Mouse (Mus musculus): ENCODE results near the gene Ttc5. TPM values are rescaled to one million over a fixed set of nuclear protein-coding genes. Genes with fewer than 3 reads are reported as not detected.

The Ttc5 gene
- polyA plus RNA-seq (2014; fragmentation: Illumina TruSeq; extraction: RNeasy Lipid Tissue Mini Kit (QIAGEN cat#74804); ENCODE audit: low read depth, low replicate concordance): 13.3 TPM

GRCm38 (mm10) chr14:50785251-50785637 is at the start of gene Ttc5:
Gene Ttc5 (minus strand): TSS chr14:50785519.

DNA sequence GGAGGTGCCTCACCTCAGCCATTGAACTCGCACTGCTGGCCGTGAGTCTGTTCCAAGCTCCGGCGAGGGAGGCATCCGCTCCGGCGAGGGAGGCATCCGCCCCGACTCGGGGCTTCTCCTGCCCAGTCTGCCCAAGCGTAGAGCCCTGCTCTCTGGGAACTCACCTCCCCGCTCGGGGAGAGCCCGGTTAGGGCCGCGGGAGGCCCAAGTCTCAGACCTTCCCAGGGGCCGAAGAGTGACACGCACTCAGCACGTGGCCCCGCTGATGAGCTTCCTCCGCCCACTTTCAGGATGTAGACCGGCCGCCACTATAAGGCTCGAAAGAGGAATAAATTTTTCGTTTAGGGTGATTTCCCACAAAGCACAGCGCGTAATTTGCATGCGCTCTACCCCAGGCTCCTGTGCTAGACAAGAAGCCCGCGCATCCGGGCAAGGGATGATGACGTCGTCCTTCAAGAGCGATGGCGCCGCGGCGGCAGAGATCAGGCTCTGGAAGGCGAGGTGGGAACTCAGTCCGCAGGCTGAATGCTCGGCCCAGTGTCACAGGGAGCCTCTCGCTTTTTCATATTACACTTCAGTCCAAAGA is 22.3 kb upstream of the Ttc5 start, which contains the start of the genes Ccnb1ip1 and Parp2:
TSS of gene Ccnb1ip1 (minus strand) at position 246 of the 586 bp plus-strand sequence.
TSS of gene Parp2 (plus strand) at position 355 of the 586 bp plus-strand sequence.

GRCm38 (mm10) chr14:50744994-50745393 is 40.3 kb downstream of the Ttc5 start, which contains the start of gene Olfr749:
Gene Olfr749 (minus strand): TSS chr14:50745094.

Other genes with a start within 250 kb of the Ttc5 start
- gene Olfr744, start 170.6 kb downstream of the Ttc5 start, polyA plus RNA-seq (2014; fragmentation: Illumina TruSeq; extraction: RNeasy Lipid Tissue Mini Kit (QIAGEN cat#74804); ENCODE audit: low read depth, low replicate concordance): not detected
- gene Olfr745, start 146.1 kb downstream of the Ttc5 start, polyA plus RNA-seq (2014; fragmentation: Illumina TruSeq; extraction: RNeasy Lipid Tissue Mini Kit (QIAGEN cat#74804); ENCODE audit: low read depth, low replicate concordance): not detected
- not detected for gene Olfr746, start 138.4 kb downstream of the Ttc5 start, polyA plus RNA-seq (2014; fragmentation: Illumina TruSeq; extraction: RNeasy Lipid Tissue Mini Kit (QIAGEN cat#74804); ENCODE audit: low read depth, low replicate concordance)
- not detected for gene Olfr747, start 92.3 kb downstream of the Ttc5 start, polyA plus RNA-seq (2014; fragmentation: Illumina TruSeq; extraction: RNeasy Lipid Tissue Mini Kit (QIAGEN cat#74804); ENCODE audit: low read depth, low replicate concordance)
- gene Olfr748, start 78.1 kb downstream of the Ttc5 start, polyA plus RNA-seq (2014; fragmentation: Illumina TruSeq; extraction: RNeasy Lipid Tissue Mini Kit (QIAGEN cat#74804); ENCODE audit: low read depth, low replicate concordance): not detected
- not detected for gene Olfr749, start 40.4 kb downstream of the Ttc5 start, polyA plus RNA-seq (2014; fragmentation: Illumina TruSeq; extraction: RNeasy Lipid Tissue Mini Kit (QIAGEN cat#74804); ENCODE audit: low read depth, low replicate concordance)
- not detected for gene Ccnb1ip1, start 22.2 kb upstream of the Ttc5 start, polyA plus RNA-seq (2014; fragmentation: Illumina TruSeq; extraction: RNeasy Lipid Tissue Mini Kit (QIAGEN cat#74804); ENCODE audit: low read depth, low replicate concordance)
- 28.9 TPM for gene Parp2, start 22.3 kb upstream of the Ttc5 start, polyA plus RNA-seq (2014; fragmentation: Illumina TruSeq; extraction: RNeasy Lipid Tissue Mini Kit (QIAGEN cat#74804); ENCODE audit: low read depth, low replicate concordance)
- 6.9 TPM for gene Tep1, start 85.0 kb upstream of the Ttc5 start, polyA plus RNA-seq (2014; fragmentation: Illumina TruSeq; extraction: RNeasy Lipid Tissue Mini Kit (QIAGEN cat#74804); ENCODE audit: low read depth, low replicate concordance)
- 0.20 TPM for gene Klhl33, start 112.0 kb upstream of the Ttc5 start, polyA plus RNA-seq (2014; fragmentation: Illumina TruSeq; extraction: RNeasy Lipid Tissue Mini Kit (QIAGEN cat#74804); ENCODE audit: low read depth, low replicate concordance)
- gene Osgep, start 139.4 kb upstream of the Ttc5 start, polyA plus RNA-seq (2014; fragmentation: Illumina TruSeq; extraction: RNeasy Lipid Tissue Mini Kit (QIAGEN cat#74804); ENCODE audit: low read depth, low replicate concordance): 10.9 TPM
- 14.9 TPM for gene Apex1, start 139.4 kb upstream of the Ttc5 start, polyA plus RNA-seq (2014; fragmentation: Illumina TruSeq; extraction: RNeasy Lipid Tissue Mini Kit (QIAGEN cat#74804); ENCODE audit: low read depth, low replicate concordance)
- gene Pip4p1, start 145.3 kb upstream of the Ttc5 start, polyA plus RNA-seq (2014; fragmentation: Illumina TruSeq; extraction: RNeasy Lipid Tissue Mini Kit (QIAGEN cat#74804); ENCODE audit: low read depth, low replicate concordance): 18.7 TPM
- gene Pnp, start 145.6 kb upstream of the Ttc5 start, polyA plus RNA-seq (2014; fragmentation: Illumina TruSeq; extraction: RNeasy Lipid Tissue Mini Kit (QIAGEN cat#74804); ENCODE audit: low read depth, low replicate concordance): 98.0 TPM
- not detected for gene Gm49342, start 159.0 kb upstream of the Ttc5 start, polyA plus RNA-seq (2014; fragmentation: Illumina TruSeq; extraction: RNeasy Lipid Tissue Mini Kit (QIAGEN cat#74804); ENCODE audit: low read depth, low replicate concordance)
- not detected for gene Pnp2, start 170.5 kb upstream of the Ttc5 start, polyA plus RNA-seq (2014; fragmentation: Illumina TruSeq; extraction: RNeasy Lipid Tissue Mini Kit (QIAGEN cat#74804); ENCODE audit: low read depth, low replicate concordance)
- gene Rnase10, start 222.2 kb upstream of the Ttc5 start, polyA plus RNA-seq (2014; fragmentation: Illumina TruSeq; extraction: RNeasy Lipid Tissue Mini Kit (QIAGEN cat#74804); ENCODE audit: low read depth, low replicate concordance): not detected